Mouse (Mus musculus): ENCODE results near the gene Ucp2. TPM values are rescaled to one million over a fixed set of nuclear protein-coding genes. Genes with fewer than 3 reads are reported as not detected.

Ucp2 gene
- polyA plus RNA-seq, 1 experiment from 2014 or later = 71.5 TPM

- 30% methylated on average over 7 of the region's 7 CpGs for WGBS
- H3K27me3 ChIP-seq (replicated peaks) = no peaks in the 10 kb centered on the region
These were observed 44.4 kb downstream of the Ucp2 start for GRCm38 (mm10) chr7:100537519-100537902.

GRCm38 (mm10) chr7:100539516-100539915 is 46.4 kb downstream of the Ucp2 start:
- 97% methylated on average over 9 of the region's 9 CpGs for WGBS
- no peak for ATAC-seq (ENCODE audit: low FRiP score)
- Histone ChIP-seq H3K4me3 (replicated peaks) (no peak overlapping the region), H3K9ac (replicated peaks) (no peak overlapping the region), H3K4me1 (peaks cover 12% of the 10 kb centered on the region), H3K9me3 (replicated peaks) (no peaks in the 10 kb centered on the region), H3K27me3 (replicated peaks) (no peaks in the 10 kb centered on the region), H3K27ac (replicated peaks) (no peak overlapping the region), H3K36me3 (peaks cover 19% of the 10 kb centered on the region), H3K4me2 (no peak overlapping the region)

More at GRCm38 (mm10) chr7:100537519-100537902, 44.4 kb downstream of the Ucp2 start:
- peaks cover 12% of the 10 kb centered on the region for H3K4me1 ChIP-seq
- peak overlapping the region; percentile 82 for H3K9ac ChIP-seq (replicated peaks)
- ATAC-seq (ENCODE audit: low FRiP score) = peak; percentile 14; the same call in 1 of the 2 replicates
- peak overlapping the region; percentile 94 for H3K27ac ChIP-seq (replicated peaks)
- H3K36me3 ChIP-seq = peaks cover 19% of the 10 kb centered on the region
- H3K9me3 ChIP-seq (replicated peaks) = no peaks in the 10 kb centered on the region
- H3K4me2 ChIP-seq = peak overlapping the region; percentile 66
- peak overlapping the region; percentile 76 for H3K4me3 ChIP-seq (replicated peaks)

- H3K27ac ChIP-seq (replicated peaks) = no peak overlapping the region
- 80% methylated on average over 1 of the region's 1 CpGs for WGBS
- no peak overlapping the region for H3K9ac ChIP-seq (replicated peaks)
- no peaks in the 10 kb centered on the region for H3K4me1 ChIP-seq
- no peaks in the 10 kb centered on the region for H3K9me3 ChIP-seq (replicated peaks)
- ATAC-seq (ENCODE audit: low FRiP score) = no peak
- H3K4me3 ChIP-seq (replicated peaks) = no peak overlapping the region
- peaks cover 34% of the 10 kb centered on the region for H3K36me3 ChIP-seq
- no peak overlapping the region for H3K4me2 ChIP-seq
- H3K27me3 ChIP-seq (replicated peaks) = no peaks in the 10 kb centered on the region
These were observed 51.3 kb downstream of the Ucp2 start for GRCm38 (mm10) chr7:100544437-100544836.

- Histone ChIP-seq H3K4me1 (peaks cover 4% of the 10 kb centered on the region; the same call in 1 of the 2 replicates), H3K27ac (replicated peaks) (no peak overlapping the region), H3K36me3 (peaks cover 28% of the 10 kb centered on the region; the same call in 1 of the 2 replicates), H3K4me3 (replicated peaks) (no peak overlapping the region), H3K9ac (replicated peaks) (no peak overlapping the region), H3K4me2 (no peak overlapping the region), H3K27me3 (replicated peaks) (no peaks in the 10 kb centered on the region), H3K9me3 (replicated peaks) (no peaks in the 10 kb centered on the region)
- WGBS = 83% methylated on average over 4 of the region's 4 CpGs
- no peak for ATAC-seq (ENCODE audit: low FRiP score)
These were observed 54.5 kb downstream of the Ucp2 start for GRCm38 (mm10) chr7:100547631-100548030.

GRCm38 (mm10) chr7:100549796-100550195 is 56.7 kb downstream of the Ucp2 start:
- Histone ChIP-seq H3K4me1 (peaks cover 11% of the 10 kb centered on the region; the same call in 1 of the 2 replicates), H3K36me3 (peaks cover 28% of the 10 kb centered on the region; the same call in 1 of the 2 replicates), H3K4me2 (no peak overlapping the region), H3K27me3 (replicated peaks) (no peaks in the 10 kb centered on the region), H3K27ac (replicated peaks) (no peak overlapping the region), H3K9me3 (replicated peaks) (no peaks in the 10 kb centered on the region), H3K9ac (replicated peaks) (no peak overlapping the region), H3K4me3 (replicated peaks) (no peak overlapping the region)
- no peak for ATAC-seq (ENCODE audit: low FRiP score)
- WGBS = 89% methylated on average over 3 of the region's 3 CpGs

- Histone ChIP-seq H3K27ac (replicated peaks) (no peak overlapping the region; the same call in 1 of the 2 replicates), H3K27me3 (replicated peaks) (no peaks in the 10 kb centered on the region), H3K9me3 (replicated peaks) (no peaks in the 10 kb centered on the region), H3K4me3 (replicated peaks) (no peak overlapping the region), H3K4me2 (no peak overlapping the region), H3K9ac (replicated peaks) (no peak overlapping the region), H3K36me3 (peaks cover 28% of the 10 kb centered on the region; the same call in 1 of the 2 replicates), H3K4me1 (peaks cover 18% of the 10 kb centered on the region)
- no peak for ATAC-seq (ENCODE audit: low FRiP score)
- 51% methylated on average over 5 of the region's 5 CpGs for WGBS
These were observed 57.3 kb downstream of the Ucp2 start for GRCm38 (mm10) chr7:100550338-100551007.

Other genes with a start within 250 kb of the Ucp2 start
- 9.4 and 14.7 TPM in 2 replicates for gene P4ha3, start 207.8 kb upstream of the Ucp2 start, polyA plus RNA-seq (2015; fragmentation: Nextera tagmentation; extraction: Ambion mirVana)
- gene C2cd3, start 121.1 kb upstream of the Ucp2 start, polyA plus RNA-seq (2015; fragmentation: Nextera tagmentation; extraction: Ambion mirVana) = 15.9 and 17.0 TPM in 2 replicates
- 142 and 165 TPM in 2 replicates for gene Ppme1, start 121.0 kb upstream of the Ucp2 start, polyA plus RNA-seq (2015; fragmentation: Nextera tagmentation; extraction: Ambion mirVana)
- gene Ucp3, start 20.3 kb upstream of the Ucp2 start, polyA plus RNA-seq (2015; fragmentation: Nextera tagmentation; extraction: Ambion mirVana) = not detected in 2 replicates
- 3.5 and 3.7 TPM in 2 replicates for gene Dnajb13, start 21.6 kb downstream of the Ucp2 start, polyA plus RNA-seq (2015; fragmentation: Nextera tagmentation; extraction: Ambion mirVana)
- gene Coa4, start 43.7 kb downstream of the Ucp2 start, polyA plus RNA-seq (2015; fragmentation: Nextera tagmentation; extraction: Ambion mirVana) = 15.3 and 16.9 TPM in 2 replicates
- 253 and 287 TPM in 2 replicates for gene Rab6a, start 114.1 kb downstream of the Ucp2 start, polyA plus RNA-seq (2015; fragmentation: Nextera tagmentation; extraction: Ambion mirVana)
- 82.6 and 85.3 TPM in 2 replicates for gene Mrpl48, start 115.0 kb downstream of the Ucp2 start, polyA plus RNA-seq (2015; fragmentation: Nextera tagmentation; extraction: Ambion mirVana)
- 31.0 and 33.9 TPM in 2 replicates for gene Plekhb1, start 169.1 kb downstream of the Ucp2 start, polyA plus RNA-seq (2015; fragmentation: Nextera tagmentation; extraction: Ambion mirVana)
- 108 and 119 TPM in 2 replicates for gene Fam168a, start 213.3 kb downstream of the Ucp2 start, polyA plus RNA-seq (2015; fragmentation: Nextera tagmentation; extraction: Ambion mirVana)